Mouse (Mus musculus): ENCODE results near the gene Cfap157.

Gene Cfap157

DNA sequence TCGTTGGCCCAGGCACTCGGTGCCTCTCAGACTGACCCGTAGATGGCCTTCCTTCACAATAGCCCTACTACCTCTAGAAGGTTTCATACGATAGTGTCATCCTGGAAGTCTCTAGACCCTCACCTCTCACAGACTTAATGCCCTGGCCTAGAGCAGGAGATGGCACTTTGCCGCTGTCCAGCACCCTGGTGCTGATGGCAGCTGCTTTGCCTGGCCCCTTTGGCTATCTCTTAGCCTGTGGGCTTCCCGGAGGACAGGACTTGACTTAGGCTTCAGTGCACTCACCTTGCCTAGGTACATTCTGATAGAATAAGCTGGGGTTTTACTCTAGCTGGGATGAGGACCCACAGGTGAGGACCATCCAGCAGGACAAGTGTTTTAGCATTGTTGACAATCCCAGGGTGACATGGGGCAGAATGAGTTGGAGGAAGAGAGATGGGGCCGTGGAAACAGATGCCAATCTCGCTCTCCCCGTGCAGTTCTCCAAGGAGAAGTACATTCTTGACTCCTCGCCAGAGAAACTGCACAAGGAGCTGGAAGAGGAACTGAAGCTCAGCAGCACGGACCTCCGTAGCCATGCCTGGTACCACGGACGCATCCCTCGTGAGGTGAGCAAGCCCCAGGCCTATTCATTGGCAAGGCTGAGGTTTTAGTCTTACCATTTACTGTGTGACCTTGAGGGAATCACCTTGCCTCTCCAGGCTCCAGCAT lies 39.8 kb downstream of the Cfap157 start:
- DNase-seq, result no peak

DNA sequence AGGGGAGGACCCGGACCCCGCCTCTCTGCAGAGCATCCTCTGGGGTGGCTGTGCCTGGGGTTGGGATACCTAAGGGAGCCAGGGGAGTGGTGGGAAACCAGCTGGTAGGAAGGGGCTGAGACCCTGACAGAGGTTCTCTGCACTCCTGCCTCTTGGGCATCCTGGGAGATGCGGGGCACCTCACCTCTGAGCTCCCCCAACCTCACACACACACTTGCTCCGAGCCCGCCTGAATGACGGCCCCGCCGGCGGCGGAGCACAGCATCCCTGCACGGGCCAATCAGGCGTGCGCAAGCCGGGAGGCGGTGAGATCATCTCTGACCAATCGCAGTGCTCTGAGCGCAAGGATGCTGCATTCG lies 42.1 kb downstream of the Cfap157 start:
- no peak for DNase-seq

DNA sequence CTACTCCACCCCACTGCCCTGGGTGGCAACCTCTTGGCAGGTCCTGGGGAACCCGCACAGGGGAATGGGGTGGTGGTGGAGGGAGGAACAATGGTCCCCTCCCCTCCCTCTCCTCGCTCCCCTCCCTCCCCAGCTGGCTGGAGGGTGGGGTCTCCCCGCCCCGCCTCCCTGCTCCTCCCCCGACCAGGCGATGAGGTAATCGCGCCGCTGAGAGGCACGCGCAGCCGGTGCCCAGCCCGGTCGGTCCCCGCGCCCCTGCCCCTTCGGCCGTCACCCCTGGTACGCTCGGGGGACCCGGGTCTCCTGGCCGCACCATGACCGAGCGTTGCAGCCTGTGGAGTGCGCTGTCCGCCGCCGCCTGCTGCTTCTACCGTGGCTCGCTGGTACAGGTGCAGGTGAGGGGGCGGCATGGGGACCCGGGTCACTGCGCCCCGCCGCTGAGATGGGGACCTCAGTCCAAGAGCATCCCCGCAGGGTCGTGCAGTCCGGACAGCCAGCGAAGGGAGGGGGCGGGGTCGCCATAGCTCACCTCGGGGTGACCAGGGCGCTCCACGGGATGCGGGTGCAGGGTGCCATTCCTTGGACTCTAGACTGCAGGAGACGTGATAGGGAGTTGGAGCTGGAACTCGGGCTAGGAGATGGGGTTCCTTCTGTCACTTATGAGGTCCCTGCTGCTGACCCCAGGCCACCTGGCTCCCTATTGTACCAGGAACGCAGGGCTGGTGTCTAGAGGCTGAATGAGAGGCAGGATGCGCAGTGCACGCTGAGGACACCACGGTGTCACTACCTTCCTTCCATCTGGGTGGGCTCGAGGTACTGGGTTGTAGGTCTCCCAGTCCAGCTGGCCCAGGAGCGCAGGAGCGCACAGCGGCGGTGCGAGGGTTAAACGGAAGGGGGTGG lies 42.7 kb downstream of the Cfap157 start:
- peak; percentile 77 for DNase-seq

DNA sequence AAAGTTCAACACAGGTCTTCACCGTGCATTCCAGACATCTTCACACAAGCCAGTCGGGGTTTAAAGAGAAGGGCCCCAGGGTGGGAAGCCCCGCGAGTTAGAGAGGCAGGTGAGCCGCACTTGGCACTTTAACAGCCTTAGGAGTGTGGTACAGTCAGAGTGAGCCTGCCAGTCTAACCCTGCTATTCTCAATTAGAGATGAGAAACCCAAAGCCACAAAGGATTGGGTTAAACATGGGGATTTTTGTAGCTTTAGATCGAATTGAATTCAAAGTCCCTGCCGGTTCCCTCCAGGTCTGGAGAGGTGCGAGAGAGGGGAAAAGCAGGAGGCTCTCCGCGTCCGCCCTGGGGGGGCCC lies 43.3 kb downstream of the Cfap157 start, which contains the start of gene 6330409D20Rik:
6330409D20Rik (minus strand) TSS at position 101 of the 357 bp plus-strand sequence.
- DNase-seq, result no peak

DNA sequence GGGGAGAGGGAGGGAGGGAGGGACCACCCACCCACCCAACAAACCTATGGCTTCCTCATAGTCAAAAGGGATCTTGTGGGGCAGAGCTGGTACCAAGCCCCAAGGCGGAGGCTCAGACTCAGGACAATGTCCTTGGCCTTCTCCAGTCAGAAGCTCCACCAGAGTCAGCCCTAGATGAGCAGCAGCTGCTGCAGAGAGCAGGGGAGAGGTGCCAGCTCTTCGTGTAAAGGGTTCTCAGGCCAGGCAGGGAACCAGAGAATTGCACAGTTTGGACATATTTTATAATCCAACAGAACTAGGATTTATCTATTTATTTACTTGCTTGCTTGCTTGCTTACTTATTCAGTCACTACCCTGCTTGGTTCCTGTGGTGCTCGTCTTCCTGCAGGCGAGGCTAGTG lies 44.9 kb downstream of the Cfap157 start:
- DNase-seq, result no peak

DNA sequence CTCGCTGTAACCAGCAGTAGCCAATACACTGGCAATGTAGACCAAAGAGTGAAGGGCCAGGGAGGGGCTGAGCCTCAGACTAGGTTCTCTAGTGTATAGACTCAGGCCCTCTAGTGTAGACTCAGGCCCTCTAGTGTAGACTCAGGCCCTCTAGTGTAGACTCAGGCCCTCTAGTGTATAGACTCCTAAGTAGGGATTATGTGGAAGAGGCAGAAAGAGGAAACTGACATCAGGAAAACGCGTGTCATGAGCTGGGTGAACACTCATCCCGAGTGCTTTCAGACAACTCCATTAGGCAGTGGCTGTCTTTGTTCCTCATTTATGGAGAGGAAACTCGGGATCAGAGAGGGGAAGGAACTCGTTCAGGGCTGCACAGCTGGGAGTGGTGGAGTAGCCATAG lies 47.2 kb downstream of the Cfap157 start:
- DNase-seq, result no peak

DNA sequence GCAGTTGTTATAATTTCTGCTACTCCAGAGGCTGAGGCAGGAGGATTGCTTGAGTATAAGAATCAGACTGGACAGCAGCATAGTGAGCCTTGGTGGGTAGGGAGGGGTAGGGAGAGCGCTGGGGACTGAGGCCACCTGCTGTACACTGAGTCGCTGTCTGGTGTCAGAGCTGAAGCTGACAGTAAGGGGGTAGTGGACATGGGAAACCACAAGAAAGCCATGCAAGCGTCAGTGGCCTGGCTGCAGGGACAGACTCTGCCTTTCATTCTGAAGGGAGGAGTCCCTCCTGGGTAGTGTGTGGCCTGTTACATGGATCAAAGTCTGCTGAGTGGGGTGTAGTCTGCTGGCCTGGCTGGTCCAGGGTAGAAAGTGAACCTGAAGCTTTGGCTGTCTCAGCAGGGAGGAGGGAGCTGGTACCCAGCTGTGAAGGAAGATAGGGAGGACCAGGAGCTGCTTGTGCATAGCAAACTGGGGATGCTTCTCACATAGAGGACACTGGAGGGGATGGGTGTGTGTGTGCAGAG lies 47.9 kb downstream of the Cfap157 start:
- DNase-seq, result no peak

DNA sequence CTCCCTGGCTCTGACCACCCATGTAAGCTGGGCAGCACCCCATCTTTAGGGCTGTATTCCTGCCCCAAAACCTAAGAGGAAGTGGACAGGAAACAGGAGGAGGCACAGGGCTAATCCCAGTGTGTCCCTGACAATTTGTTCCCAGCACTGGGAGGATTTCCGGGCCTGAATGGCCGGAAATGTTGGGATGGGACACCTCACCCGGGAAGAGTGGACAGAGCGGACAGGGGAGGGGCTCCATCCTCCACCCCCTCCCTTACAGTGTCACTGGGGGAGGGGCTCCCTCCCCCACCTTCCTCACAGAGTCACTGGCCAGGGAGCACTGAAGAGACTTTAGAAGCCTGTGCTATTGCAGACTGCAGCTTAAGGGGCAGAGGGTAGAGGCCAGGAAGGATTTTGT lies 49.3 kb downstream of the Cfap157 start:
- peak; percentile 88 for DNase-seq

DNA sequence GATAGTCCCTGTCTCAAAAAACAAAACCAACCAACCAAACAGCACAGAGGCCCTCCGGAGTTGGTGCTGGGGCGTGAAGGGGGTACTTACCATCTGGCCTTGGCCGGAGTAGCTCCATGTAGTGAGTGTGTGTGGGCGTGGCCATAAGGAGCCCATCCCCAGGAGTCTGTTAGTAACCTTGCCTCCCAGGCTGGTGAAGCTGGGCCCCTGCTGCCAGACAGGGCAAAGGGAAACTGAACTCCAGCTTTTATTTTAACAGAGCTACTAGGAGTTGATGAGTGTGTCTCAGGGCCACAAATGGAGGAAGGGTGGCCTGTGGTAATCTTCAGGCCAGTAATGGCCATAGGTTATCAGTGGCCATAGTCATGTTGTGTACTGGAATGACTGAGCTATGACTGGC lies 49.7 kb downstream of the Cfap157 start:
- DNase-seq, result peak; percentile 55

DNA sequence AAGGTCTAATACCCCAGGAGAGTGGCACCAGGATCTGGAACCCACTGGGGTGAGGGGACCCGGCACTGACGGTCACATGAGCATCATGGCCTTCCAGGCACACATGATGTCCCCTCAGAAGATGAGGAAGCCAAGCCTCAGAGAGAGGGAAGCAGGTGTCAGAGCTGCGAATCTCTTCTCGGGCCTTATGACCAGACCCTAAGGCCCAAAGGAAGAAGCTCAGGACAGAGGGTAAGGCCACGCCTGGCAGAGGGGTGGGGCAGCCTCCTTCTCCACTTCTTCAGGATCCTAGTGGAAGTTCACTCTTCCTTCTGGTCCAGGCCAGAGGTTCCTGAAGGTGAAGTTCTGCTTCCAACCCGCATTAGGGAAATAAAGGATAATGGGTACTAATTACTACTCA lies 51.5 kb downstream of the Cfap157 start:
- DNase-seq, result no peak

DNA sequence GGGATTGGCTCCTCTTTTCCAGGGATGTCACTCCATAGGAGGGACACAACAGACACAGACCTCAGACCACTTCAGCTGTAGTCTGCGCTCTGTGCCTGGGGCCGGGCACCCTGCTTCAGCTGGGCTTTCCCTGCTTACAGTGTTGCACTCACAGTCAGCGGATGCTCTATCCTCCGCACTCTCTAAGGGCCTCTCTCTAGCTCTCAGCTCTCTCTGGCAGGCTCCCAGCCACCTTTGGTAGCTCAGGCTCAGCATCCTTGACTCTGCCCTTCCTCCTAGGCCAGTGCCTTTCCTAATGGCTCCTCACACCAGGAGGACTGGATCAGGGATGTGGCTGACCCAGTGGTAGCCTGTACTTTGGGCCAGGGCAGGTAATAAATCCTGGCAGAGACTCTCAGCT lies 52.3 kb downstream of the Cfap157 start:
- DNase-seq, result peak; percentile 48

DNA sequence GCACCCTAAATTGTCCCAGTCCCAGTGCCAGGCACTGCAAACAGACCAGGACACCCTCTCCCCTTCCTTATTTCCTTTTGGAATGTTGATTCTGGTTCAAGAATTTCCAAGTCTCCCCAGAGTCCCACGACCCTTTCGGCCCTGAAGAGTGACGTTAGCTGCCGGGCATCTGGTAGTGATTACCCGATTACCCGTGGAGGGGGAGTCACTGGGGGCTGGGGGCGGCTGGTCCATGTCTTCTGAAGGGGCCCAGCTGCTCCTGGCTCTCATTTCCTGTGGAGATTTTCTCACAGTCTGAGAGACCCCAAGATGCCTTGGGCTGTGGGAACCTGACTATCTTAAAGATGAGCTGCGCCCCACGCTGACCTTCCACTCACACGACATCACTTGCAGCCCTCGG lies 53.4 kb downstream of the Cfap157 start:
- DNase-seq, result peak; percentile 79

DNA sequence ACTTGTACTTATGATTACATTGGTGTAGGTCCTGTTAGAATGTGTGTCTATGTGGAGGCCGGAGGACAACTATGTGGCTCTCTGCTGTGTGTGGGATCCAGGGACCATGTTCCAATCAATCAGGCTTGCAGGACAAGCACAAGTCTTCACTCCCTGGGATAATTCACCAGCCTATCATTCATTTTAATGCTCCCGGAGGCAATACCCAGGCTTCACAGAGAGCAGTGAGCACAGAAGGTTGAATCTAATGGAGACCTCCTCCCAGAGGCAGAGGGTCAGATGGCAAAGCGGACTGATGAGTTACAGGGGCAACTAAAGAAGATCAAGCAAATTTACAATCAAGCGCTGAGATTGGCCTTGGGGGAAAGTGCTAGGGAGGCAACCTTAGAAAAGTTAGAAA lies 54.7 kb downstream of the Cfap157 start:
- DNase-seq, result no peak

DNA sequence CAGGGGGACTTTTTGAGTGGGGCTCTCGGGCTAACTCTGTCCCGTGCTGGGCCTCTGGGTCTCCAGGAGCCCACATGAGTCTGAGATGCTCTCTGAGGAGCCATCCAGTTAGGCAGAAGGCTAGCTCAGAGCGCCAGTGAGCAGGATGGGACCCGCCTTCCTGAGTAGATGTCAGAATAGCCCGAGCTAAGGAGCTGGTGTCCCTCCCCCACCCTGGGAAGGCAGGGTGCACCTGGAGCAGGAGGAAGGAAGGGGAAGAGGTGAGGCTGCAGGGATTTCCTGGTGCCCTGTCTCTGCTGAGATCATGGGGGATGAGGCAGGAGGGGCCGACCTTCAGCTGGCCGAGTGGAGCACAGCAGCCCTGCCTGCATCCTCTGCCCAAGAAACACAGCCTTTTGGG lies 55.8 kb downstream of the Cfap157 start:
- DNase-seq, result peak; percentile 70

DNA sequence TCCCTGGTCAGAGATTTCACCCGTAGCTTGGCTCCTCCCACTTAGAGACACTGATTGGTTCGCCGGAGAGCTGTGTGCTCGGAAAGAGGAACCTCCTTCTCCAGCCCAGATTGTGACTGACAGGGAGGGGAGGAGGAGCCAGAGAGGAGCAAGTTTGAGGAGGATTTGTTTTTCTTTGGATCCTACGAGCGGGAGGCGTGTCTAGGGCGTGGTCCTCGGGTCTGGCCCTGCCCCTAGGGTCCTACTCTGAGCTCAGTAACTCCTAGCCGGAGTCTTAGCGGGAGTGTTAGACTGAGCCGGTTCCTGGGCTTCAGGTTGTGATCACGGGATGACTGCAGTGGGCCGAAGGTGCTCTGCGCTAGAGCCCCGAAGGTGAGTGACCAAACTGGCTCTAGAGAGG lies 56.8 kb downstream of the Cfap157 start:
- DNase-seq, result peak; percentile 99

Measured in lung, postnatal 10 days (tissue).